Mouse (Mus musculus): ENCODE results near the gene Pcyt2. TPM values are rescaled to one million over a fixed set of nuclear protein-coding genes. Genes with fewer than 3 reads are reported as not detected.

The Pcyt2 gene
- total RNA-seq, 2 experiments from 2014 or later: 115 to 135 TPM

- DNase-seq (ENCODE audit: low spot score in 2 of 2): no peak
- intact Hi-C loops (cut with DNase I): no loop called here
Measured at GRCm38 (mm10) chr11:120620195-120620594, 2.5 kb upstream of the Pcyt2 start.

GRCm38 (mm10) chr11:120618619-120619535 lies 1.1 kb upstream of the Pcyt2 start:
- intact Hi-C loops (cut with DNase I): no loop called here
- no peak for DNase-seq (ENCODE audit: low spot score in 2 of 2)

- intact Hi-C loops (cut with DNase I): no loop called here
Measured at GRCm38 (mm10) chr11:120616617-120617294, 980 bp downstream of the Pcyt2 start.

GRCm38 (mm10) chr11:120615606-120616203 lies 2.0 kb downstream of the Pcyt2 start:
- no peak for DNase-seq (ENCODE audit: low spot score in 2 of 2)
- intact Hi-C loops (cut with DNase I): no loop called here

More at GRCm38 (mm10) chr11:120616617-120617294, 980 bp downstream of the Pcyt2 start:
- no peak for DNase-seq (ENCODE audit: low spot score in 2 of 2)

- no peak for DNase-seq (ENCODE audit: low spot score in 2 of 2)
- intact Hi-C loops (cut with DNase I): no loop called here
Measured at GRCm38 (mm10) chr11:120615167-120615566, 2.6 kb downstream of the Pcyt2 start.

GRCm38 (mm10) chr11:120613976-120614375 lies 3.8 kb downstream of the Pcyt2 start:
- intact Hi-C loops (cut with DNase I): no loop called here
- no peak for DNase-seq (ENCODE audit: low spot score in 2 of 2)

- intact Hi-C loops (cut with DNase I): no loop called here
- DNase-seq (ENCODE audit: low spot score in 2 of 2): no peak
Measured at GRCm38 (mm10) chr11:120613481-120613972, 4.2 kb downstream of the Pcyt2 start.

- DNase-seq (ENCODE audit: low spot score in 2 of 2): no peak
- intact Hi-C loops (cut with DNase I): no loop called here
Measured at GRCm38 (mm10) chr11:120612763-120613162, 5.0 kb downstream of the Pcyt2 start.

GRCm38 (mm10) chr11:120610477-120611046 lies 7.2 kb downstream of the Pcyt2 start:
- intact Hi-C loops (cut with DNase I): no loop called here

GRCm38 (mm10) chr11:120609250-120609649 lies 8.5 kb downstream of the Pcyt2 start:
- DNase-seq (ENCODE audit: low spot score in 2 of 2): no peak
- intact Hi-C loops (cut with DNase I): no loop called here

More at GRCm38 (mm10) chr11:120610477-120611046, 7.2 kb downstream of the Pcyt2 start:
- no peak for DNase-seq (ENCODE audit: low spot score in 2 of 2)

- intact Hi-C loops (cut with DNase I): no loop called here
Measured at GRCm38 (mm10) chr11:120608241-120609034, 9.3 kb downstream of the Pcyt2 start, which contains the start of gene Npb. Npb (plus strand) TSS chr11:120608477.

GRCm38 (mm10) chr11:120606764-120607163 lies 11.0 kb downstream of the Pcyt2 start:
- intact Hi-C loops (cut with DNase I): no loop called here
- no peak for DNase-seq (ENCODE audit: low spot score in 2 of 2)

More at GRCm38 (mm10) chr11:120608241-120609034, 9.3 kb downstream of the Pcyt2 start, which contains the start of gene Npb:
- DNase-seq (ENCODE audit: low spot score in 2 of 2): no peak

- intact Hi-C loops (cut with DNase I): no loop called here
- DNase-seq (ENCODE audit: low spot score in 2 of 2): no peak
Measured at GRCm38 (mm10) chr11:120605667-120606066, 12.1 kb downstream of the Pcyt2 start.

GRCm38 (mm10) chr11:120603545-120603944 lies 14.2 kb downstream of the Pcyt2 start:
- DNase-seq (ENCODE audit: low spot score in 2 of 2): no peak
- intact Hi-C loops (cut with DNase I): no loop called here

GRCm38 (mm10) chr11:120600716-120601115 lies 17.0 kb downstream of the Pcyt2 start:
- DNase-seq (ENCODE audit: low spot score in 2 of 2): no peak
- intact Hi-C loops (cut with DNase I): no loop called here

GRCm38 (mm10) chr11:120598990-120599549 lies 18.7 kb downstream of the Pcyt2 start:
- no peak for DNase-seq (ENCODE audit: low spot score in 2 of 2)
- intact Hi-C loops (cut with DNase I): no loop called here

- DNase-seq (ENCODE audit: low spot score in 2 of 2): peak; percentile 92 to 94
- intact Hi-C loops (cut with DNase I): no loop called here
Measured at GRCm38 (mm10) chr11:120598283-120598989, 19.3 kb downstream of the Pcyt2 start, which contains the start of the genes Alyref and Anapc11. Alyref (minus strand) TSS chr11:120598365. Anapc11 (plus strand) TSS chr11:120598421.
